Mouse (Mus musculus) fat pad, adult 2 months (tissue): Measurements from ENCODE around the gene Fbxo30.
"Not testable (repeated sequence)": the region's sequence is repeated elsewhere in the genome, so short reads cannot be mapped to it uniquely, and the experiment has no call there.

Experiments
- DNase-seq: peaks from one replicate; pipeline ENCODE4 v3.0.0-alpha.2; 2011; ENCODE audit warnings: low read depth, low spot score; ENCODE audit errors: extremely low read depth

Gene Fbxo30

DNA sequence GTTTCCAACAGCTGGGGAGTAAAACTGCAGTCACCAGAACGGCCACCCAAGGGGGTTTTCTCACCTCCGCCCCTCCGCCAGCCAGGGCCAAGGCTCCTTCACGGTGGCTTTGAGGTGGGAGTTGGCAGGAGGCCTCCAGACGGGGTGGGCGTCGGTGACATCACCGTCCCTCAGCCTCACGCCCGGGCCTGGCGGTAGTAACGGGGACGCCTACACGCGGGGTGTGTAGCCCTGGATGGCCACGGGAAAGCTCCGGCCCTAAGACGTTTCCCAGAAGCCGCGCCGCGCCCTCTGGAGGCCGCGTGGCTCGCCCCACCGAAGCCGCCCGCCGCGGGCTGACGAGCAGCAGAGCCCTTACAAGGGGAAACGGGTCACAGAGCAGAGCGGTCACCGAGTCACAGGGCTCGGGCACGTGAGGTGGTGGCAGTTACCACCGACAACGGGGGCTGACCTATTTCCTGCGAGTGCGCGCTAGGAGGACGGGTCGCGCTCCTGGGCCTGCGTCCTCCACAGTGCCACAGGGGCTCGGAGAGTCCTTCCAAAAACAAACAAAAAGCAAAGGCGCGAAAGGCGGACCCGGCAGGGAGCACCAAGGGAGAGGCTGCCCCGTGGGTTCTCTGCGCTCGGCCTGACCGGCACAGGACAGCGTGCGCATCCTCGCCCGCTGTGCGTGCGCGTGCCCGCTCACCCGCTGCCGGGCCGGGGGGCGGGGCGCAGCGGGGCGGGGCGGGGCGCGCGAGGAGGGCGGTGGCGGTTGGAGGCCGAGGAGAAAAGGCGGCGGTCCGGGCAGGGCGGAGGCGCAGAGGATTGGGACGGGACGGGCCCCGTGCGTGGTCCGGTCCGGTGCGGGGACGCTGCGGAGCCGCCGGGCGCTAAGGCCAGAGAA is at the start of gene Fbxo30:
Gene Fbxo30 (plus strand): TSS at position 753 of the 886 bp plus-strand sequence.
- DNase-seq: no peak

DNA sequence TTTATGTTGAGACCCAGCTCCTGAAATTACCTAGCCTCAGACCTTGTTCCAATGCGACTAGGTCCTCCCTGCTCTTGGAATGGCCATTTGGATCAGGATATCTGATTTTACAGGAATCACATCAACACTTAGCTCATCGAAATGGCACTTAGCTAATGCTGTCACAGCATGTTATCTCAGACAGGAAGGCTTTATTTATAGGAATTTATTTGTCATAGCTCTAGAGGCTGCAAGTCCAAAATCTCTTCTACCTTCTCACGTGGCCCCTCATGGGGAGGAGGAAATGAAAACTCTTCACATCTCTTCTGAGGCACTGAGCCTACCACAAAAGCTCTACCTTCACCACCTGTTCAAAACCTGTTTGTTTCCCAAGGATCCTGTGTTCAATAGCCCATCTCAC is 47.9 kb upstream of the Fbxo30 start:
- DNase-seq: no peak

DNA sequence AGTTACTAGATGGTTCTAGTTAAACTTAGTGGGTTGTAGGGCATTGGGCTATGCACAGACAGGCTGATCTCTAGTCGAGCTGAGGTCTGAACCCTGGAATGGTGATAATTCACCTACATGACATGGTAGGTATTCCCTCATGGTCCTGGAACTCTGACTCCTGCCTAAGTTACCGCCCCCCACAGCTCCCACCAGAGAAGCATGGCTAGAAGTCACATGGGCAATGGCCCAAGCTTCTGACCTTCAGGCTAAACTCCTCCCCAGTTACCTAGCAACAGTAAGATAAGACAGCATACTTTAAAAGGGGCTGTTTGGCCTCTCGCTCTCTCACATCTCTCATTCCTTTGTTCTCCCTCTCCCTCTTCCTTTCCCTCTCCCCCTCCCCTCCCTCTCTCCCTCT is 38.1 kb upstream of the Fbxo30 start:
- not testable (repeated sequence) for DNase-seq

DNA sequence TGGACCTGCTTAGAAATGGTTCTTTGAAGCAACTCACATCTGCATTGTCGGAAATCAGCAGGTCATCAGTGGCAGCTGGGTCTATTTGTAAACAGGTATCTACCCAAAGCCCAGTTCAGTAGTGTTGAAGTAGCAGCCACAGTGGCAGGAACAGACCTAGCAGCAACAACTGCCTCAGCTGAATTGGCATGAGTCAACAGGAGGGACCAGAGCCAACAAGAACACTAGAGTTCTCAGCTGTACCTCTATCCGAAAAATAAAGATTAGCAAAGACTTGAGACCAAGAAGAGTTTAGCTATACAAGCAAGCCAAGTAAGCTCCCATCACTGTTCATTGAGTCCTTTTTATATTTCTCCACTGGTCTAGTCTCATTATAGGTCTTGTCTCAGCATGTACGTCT is 32.9 kb upstream of the Fbxo30 start:
- DNase-seq: no peak

DNA sequence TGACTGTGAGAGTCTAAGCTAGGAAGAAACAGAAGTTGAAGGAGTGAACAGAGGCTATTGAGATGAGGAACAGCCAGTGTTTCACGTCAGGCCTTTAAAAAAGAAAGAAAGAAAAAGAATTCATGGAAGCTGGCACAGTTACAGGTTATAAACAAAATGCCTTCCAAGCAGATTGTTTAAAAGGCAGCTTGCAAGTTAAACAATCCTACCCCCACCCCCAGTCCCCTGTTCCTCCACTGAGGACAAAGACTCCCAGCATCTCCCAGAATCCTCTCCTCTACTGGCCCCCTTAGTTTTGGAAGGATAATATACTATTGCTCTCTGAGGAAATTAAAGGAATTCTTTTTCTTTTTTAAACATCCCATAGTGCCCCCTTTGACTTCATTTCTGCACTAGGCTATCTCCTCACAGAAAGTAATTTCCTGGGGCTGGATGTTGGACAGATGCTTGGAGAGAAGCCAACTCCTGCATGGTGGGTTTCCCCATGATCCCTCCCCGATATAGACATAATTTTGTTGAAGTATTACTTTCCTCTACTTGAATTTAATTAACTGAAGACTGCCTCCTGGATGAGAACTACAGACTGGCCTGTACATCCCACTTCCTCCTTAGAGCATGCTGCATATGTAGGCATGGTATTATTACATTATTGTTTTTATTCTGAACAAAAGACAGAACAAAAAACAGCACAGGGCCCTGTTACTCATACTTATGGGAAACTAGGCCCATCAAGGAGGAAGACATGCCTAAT is 30.7 kb upstream of the Fbxo30 start:
- DNase-seq: no peak

DNA sequence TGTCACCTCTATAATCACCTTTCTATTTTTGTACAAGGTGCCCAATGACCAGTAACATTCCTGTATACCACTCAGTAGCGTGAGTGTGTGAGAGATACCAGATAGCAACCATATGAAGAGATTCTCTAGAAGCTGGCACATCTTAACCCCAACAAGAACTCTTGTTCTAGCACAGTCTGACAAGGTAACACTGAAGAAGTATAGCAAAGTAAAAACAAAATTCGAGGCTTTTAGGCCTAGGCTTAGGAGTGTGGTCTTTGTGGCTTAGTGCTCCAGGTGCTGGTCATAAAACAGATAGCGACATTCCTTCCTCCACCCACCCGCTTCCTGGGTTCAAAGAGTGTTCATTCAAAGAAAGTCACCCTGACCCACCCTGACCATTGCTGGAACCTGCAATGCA is 27.5 kb upstream of the Fbxo30 start:
- DNase-seq: not testable (repeated sequence)

DNA sequence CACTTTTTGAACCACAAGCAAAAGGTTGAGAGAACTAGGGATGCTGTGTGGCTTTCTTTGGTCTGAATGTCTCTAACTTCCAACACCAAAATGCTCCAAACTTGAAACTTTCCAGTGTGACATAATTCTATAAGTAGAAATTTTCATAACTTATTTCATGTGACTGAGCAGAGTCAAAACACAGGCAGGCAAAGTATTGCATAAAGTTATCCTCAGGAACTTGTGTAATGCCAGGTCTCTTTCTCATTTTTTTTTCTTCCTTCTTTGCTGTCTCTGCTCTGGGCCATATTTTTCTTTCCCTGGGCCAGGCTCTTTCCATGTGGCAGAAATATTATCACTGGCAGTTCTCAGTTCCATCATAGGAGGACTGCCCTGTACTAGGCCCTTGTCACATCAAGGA is 21.0 kb upstream of the Fbxo30 start:
- DNase-seq: no peak

DNA sequence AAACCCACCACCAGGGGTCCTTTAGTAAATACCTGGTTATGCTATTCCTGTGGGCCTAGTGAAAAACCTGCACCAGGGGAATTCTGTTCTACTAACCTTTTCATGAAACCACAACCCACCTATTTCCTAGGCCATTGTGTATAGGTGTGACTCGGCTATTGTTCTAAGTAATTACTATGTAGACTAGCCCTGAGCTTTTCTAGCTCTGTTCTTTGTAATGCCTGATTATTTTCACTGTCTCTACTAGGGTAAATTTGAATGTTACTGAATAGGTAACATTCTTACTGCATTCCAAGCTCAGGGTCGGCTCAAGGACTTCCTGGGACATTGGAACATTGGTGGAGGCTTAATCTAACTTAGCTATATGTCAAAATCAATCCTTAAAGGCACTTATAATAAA is 18.8 kb upstream of the Fbxo30 start:
- not testable (repeated sequence) for DNase-seq

DNA sequence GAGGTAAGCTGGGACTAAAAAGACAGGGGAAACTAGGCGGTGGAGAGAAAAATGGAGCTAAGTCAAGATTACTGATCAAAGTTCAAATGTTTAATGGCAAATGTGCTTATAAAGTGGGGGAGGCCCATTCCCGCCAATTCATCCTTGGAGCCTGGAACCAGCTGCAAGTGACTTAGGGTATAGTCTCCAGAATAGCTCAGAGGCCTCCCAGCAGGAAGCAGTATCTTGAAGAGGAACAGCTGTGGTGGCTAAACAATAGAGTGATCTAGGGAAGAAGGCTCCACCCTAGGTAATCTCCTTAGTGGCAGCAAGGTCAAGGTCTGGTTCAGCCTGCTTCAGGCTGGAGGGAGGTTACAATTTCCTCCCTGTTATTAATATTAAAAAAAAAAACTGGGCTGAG is 17.3 kb upstream of the Fbxo30 start:
- DNase-seq: not testable (repeated sequence)

DNA sequence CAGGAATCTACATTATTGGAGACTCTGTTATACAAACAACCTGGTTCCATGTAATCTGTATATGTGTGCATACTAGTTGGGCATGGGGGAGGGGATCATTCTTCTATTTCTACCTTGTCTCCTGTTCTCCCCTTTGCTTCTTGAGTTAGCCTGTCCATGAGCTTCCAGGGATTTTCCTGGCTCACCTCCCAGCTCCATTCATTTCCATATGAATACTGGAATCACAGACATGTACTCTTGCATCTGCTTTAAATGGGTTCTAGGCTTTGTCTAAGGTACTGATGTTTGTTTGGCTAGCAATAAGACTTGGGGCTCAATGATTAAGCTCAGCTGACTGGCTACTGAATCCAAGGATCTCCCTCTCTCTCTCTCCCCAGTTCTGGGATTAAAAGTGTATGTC is 12.0 kb upstream of the Fbxo30 start:
- DNase-seq: no peak

DNA sequence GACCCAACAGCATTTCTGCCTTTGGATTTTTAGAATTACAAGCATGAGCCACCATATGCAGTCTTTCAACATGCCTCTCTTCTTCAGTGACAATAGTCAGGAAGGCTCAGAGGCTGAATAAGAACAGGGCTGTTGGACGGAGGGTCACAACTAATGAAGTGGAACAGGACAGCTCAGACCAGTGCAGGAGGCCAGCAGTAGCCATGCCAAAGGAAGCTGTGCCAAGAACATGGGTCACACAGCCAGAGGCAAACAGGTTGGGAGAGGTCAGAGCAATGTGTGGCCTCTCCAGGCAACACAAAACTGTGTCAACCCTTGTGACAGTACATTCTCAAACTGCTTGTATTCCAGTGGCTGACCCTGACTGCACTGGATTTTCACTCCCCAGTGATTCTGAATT is 6.7 kb upstream of the Fbxo30 start:
- DNase-seq: no peak

DNA sequence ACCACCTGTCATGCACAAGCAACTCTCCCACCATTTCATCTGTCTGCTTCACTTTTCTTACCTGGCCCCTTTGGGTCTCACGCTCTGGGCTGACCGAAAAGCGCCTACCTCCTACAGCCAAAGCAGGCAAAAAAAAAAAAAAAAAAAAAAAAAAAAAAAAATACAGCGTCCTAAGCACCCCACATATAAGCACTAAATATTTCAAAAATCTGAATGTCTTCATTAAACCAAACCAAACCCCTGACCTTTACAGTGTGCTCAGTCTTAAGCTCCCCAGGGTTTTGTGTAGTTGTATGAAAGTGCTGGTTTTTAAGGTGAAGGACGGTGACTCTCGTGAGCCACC is 924 bp upstream of the Fbxo30 start:
- no peak for DNase-seq

DNA sequence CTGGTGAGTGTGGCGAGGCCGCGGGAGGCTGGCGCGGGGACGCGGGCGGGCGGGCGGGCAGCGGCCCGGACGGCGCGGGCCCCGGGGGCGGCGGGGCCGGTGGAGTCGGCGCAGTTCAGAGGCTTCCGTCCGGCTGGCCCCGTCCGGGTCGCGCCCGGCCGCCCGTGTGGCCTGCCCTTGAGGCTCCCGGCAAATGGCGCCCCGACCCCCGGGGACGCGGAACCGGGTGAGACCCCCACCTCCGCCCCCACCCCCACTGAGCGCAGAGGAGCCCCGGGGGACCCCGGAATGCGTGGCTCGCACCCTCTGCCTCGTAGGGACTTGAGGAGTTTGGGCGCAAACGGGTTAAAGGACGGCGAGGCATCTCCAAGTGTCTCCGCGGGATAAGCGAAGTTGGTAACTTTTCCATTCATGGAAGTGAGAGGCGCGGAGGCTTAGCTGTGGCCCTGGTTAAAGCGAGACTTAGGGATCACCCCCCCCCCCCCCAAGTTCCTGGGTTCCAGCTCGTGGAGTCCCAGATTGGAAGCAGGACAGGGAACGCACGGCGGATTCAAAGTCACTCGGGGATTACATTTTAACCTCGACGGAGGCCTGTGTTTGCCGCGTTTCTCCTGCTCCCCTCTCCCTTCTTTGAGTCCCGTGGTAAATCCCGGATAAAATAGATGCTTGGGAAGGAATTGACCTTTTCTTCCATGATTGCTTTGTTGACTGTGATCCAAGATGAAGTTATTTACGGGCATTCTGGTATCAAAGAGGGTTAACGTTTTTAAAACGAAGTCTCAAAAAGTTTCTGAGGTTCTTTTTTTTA is 572 bp downstream of the Fbxo30 start:
- no peak for DNase-seq

DNA sequence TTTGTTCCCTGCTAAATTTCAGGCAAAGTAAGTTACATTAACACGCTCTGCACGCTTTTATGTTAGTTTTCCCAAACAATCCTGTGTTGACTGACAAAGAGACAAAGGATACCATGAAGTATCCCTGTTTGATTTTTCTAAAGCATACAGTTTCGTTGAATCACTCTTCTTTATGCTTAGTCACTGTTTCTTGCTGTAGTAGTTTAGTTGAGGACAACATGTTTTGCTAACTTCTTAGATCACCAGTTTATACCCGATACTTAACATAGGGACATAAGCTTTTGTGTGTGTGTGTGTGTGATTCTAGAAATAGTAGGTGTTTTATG is 1.1 kb downstream of the Fbxo30 start:
- no peak for DNase-seq

DNA sequence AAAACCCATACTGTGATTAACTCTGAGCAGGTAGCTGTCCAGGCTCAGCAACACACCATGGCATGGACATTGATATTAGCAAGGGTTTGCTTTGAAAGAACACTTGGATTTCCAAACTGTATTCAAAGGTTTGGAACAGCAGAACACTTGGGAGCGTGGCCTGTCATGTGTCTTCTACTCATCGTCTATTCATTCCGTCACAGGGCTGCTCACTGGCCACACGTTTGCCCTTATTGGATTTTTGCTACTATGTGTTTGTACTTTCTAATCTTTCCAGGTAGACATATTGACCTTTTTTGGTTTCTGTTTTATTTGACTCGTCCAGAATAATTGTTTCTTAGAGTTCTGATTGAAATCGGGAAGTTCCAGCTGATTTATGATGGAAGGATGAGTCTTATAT is 17.3 kb downstream of the Fbxo30 start:
- no peak for DNase-seq

DNA sequence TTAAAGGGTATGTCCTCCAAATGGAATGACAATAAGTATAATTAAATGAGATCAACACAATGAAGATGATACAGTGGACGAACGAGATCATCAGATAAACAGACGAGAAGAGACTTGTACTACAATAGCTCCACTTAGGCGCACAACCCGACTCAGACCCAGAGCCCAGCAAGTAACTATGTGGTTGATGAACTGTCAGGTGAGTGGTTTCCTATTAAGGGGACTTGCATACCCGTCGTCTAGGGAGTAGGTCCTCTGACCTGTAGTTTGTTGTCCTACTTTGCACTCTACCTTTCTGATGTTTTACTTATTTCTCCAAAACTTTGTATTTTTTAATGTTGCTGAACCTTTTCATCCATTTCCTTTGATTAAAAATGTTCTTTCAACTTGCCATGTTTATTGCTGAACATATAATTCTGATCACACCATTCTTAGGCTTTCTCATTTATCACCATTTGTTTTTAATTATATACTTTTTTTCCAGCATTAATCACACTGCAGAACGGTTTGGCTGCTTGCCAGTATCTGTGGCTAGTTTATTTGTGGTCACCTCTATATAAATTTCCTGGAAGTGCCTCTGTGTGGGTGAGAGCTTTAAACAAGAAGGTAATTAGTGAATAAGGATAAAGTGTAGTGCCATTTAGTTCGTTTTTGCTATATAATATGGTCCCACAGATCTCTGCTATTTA is 24.4 kb downstream of the Fbxo30 start:
- no peak for DNase-seq

DNA sequence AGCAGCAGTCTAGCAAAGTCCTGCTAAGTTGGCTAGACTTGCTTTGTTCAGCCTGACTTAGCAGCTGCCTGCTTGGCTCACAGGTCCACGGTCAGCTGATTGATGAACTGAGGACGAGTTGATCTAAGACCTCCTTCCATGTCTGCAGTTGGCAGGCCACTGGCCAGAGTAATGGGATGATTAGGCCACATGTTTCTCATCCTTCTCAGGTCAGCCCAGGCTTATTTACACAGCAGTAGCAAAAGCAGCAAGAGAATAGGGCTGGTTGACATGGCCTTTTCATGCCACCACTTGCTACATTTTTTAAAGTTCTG is 24.9 kb downstream of the Fbxo30 start:
- no peak for DNase-seq

DNA sequence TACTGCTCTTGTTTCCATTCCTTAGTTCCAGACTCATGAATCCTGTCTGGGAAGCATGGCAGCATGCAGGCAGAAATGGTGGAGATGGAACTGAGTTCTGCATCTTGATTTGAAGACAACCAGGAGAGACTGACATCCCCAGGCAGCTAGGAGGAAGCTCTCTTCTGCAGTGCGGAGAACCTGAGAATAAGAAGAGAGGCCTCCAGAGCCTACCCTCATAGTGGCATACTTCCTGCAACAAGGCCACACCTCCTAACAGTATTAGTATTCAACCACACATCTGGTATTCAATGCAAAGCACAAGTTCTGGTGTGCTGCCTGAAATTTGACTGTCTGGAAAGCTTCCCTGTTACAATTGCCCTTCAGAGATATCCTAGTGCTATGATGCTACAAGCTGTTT is 28.7 kb downstream of the Fbxo30 start:
- no peak for DNase-seq

DNA sequence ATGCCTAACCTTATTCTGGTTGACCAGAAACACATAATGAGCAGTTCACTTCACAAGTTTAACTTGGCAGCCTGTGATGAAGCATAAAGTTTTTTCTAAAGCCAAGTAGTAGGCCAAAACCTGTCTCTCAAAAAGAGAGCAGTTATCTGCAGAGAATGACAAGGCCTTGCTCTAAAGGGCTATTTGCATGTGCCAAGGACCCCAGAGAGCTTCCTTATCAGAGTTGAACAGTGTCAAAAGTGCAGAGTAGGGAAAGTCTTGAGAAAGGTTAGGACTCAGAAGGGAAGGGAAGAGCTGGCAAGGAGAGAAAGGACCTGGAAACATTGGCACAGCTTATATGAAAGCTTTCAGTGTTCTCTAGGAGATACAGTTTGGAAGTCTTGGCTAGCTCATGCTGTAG is 29.4 kb downstream of the Fbxo30 start:
- no peak for DNase-seq

DNA sequence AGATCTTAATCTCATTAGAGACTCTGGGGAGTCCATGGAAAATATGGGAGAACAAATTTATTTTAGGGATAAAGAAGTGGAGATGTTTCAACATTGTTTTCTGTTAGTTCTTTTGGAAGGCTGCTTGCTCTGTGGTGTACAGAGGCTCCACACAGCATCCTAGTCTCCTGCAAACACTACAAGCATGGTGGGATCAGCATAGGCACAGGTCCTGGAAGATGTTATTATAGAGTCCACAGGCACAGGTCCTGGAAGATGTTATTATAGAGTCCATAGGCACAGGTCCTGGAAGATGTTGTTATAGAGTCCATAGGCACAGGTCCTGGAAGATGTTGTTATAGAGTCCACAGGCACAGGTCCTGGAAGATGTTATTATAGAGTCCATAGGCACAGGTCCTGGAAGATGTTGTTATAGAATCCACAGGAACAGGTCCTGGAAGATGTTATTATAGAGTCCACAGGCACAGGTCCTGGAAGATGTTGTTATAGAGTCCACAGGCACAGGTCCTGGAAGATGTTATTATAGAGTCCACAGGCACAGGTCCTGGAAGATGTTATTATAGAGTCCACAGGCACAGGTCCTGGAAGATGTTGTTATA is 36.8 kb downstream of the Fbxo30 start:
- DNase-seq: not testable (repeated sequence)

DNA sequence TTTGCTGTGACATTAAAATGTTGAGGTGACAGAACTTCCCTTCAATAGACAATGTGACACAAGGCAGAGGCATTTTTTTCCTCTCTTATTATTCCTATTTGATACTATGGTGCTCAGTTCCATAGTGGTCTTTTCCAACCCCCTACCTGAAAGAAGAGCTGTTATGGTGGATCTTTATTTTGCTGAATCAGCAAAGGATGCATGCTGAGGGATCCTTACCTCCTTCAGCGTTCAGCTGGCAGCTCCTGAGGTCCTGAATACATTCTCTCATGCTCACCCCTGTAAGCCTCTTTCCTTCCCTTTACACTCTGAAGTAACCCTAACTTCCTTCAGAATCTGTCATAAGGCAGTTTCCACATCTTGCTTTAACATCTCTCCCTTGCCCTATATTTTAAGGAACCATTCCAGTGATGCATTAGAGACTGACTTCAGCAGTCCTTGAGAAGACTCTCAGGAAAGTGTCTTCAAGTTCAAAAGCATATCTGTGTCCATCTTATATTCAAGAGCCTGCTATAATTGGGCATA is 38.4 kb downstream of the Fbxo30 start:
- no peak for DNase-seq
